Mouse (Mus musculus) heart, embryonic 11.5 days (tissue): ENCODE results near the gene Rfx8. TPM values are rescaled to one million over a fixed set of nuclear protein-coding genes. Genes with fewer than 3 reads are reported as not detected.

ENCODE experiments used
- ATAC-seq: fragments of 200-750 bp; cut with Nextera tagmentation; replicated peaks from 2 replicates; pipeline ENCODE4 v1.8.0; 2017; ENCODE audit warnings: moderate library complexity; ENCODE audit not compliant: insufficient number of reproducible peaks, low FRiP score, low TSS enrichment
- H3K27ac ChIP-seq: fragments of 300-500 bp; sonication (generic); 2 replicates; pipeline ENCODE4 v1.5.1; 2014; ENCODE audit warnings: mild to moderate bottlenecking, low read depth, low read length
- H3K27me3 ChIP-seq: fragments of 300-500 bp; sonication (generic); 2 replicates; pipeline ENCODE4 v1.6.1; 2014; ENCODE audit warnings: mild to moderate bottlenecking, low read length, mixed read lengths; ENCODE audit not compliant: control insufficient read depth, insufficient read depth
- H3K36me3 ChIP-seq: fragments of 300-500 bp; sonication (generic); 2 replicates; pipeline ENCODE4 v1.6.1; 2014; ENCODE audit warnings: mild to moderate bottlenecking, low read length, moderate library complexity, mixed read lengths; ENCODE audit not compliant: control insufficient read depth, insufficient read depth
- H3K4me1 ChIP-seq: fragments of 300-500 bp; sonication (generic); 2 replicates; pipeline ENCODE4 v1.6.1; 2014; ENCODE audit warnings: low read length; ENCODE audit not compliant: control insufficient read depth, insufficient read depth
- H3K4me2 ChIP-seq: fragments of 300-500 bp; sonication (generic); 2 replicates; pipeline ENCODE4 v1.6.1; 2014; ENCODE audit warnings: mild to moderate bottlenecking, moderate library complexity
- H3K4me3 ChIP-seq: fragments of 300-500 bp; sonication (generic); 2 replicates; pipeline ENCODE4 v1.5.1; 2014; ENCODE audit warnings: low read depth, low read length
- H3K9ac ChIP-seq: fragments of 300-500 bp; sonication (generic); 2 replicates; pipeline ENCODE4 v1.6.1; 2014; ENCODE audit warnings: mild to moderate bottlenecking, low read depth, low read length, moderate library complexity
- H3K9me3 ChIP-seq: fragments of 300-500 bp; sonication (generic); replicated peaks from 2 replicates; pipeline ENCODE4 v1.6.1; 2016; ENCODE audit warnings: low read length; ENCODE audit not compliant: control insufficient read depth
- WGBS: fragments of 180-500 bp; shearing (Covaris S2); extraction: QIAGEN DNeasy Blood & Tissue Kit; methylation state at CpG from one replicate; pipeline ENCODE4 v1.1.7; 2014; ENCODE audit not compliant: insufficient replicate concordance; 5-methylcytosine and 5-hydroxymethylcytosine counted together
- polyA plus RNA-seq: library from polyadenylated mRNA; unstranded; fragments of >200 nt; fragmentation: Nextera tagmentation; extraction: Ambion mirVana; gene quantifications from 2 replicates; pipeline ENCODE4 v1.2.1, GENCODE M21; 2014

Gene Rfx8
- polyA plus RNA-seq: 0.74 and 1.5 TPM in 2 replicates

DNA sequence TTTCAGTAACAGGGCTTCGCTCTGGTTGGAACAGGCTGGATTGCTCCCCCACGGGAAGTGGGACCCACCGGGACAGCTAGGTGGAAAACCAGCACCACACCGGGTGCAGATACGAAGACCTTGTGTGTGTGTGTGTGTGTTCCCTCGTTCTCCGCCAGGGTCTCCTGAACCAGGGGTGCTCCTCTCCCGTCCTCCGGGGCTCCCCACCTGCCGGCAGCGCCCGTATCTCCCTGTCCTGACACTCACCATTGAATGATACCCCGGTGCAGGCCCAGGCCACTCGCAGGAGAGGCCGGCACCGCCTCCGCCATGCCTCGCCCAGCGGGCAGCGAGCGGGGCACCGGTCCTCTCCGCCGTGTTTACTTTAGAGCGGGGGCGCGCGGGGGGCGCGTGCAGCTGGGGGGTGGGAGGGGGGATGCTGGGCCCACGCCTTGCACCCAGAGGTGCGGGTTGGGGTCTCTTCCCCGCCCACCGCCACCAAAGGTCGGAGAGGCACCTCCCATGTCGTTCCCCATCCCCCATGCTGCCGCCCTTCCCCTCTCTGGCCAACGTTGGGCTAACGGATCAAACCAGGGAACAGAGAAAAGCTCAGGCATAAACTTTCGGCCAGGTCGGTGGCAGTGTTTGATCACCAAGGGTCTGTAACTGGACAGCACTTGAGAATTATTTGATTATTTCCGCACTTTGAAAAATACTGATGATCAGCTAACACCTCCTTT is at the start of gene Rfx8:
TSS of gene Rfx8 (minus strand) at position 366 of the 719 bp plus-strand sequence.
- Histone ChIP-seq H3K4me3 (peak within 1 kb of the TSS; percentile 60), H3K4me1 (peaks cover 18% of the 10 kb centered on the region), H3K36me3 (no peaks in the 10 kb centered on the region), H3K9me3 (no peaks in the 10 kb centered on the region), H3K4me2 (peak within 1 kb of the TSS; percentile 92), H3K27ac (peak within 1 kb of the TSS; percentile 68), H3K9ac (peak within 1 kb of the TSS; percentile 85), H3K27me3 (no peaks in the 10 kb centered on the region)
- WGBS: 2% methylated on average over 42 of the region's 42 CpGs
- ATAC-seq: peak; percentile 52; the same call in 1 of the 2 replicates

DNA sequence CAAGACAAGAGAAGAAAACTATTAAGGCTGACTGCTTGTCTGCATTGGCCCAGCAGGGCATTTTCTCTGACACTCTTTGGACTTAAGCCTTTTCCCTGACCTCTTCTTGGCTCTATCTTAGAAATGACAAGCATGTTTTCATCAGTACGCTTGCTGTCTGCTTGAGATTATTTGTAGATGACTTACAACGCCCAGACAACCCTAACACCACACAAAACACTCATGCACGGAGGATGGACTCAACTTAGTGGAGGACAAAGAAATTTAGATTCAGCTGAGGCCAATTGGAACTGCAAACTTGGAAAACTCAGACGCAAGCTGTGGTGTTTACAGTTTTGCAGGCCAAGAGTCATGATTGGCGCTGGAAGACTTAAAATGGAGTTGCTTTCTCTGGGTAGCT is 49.6 kb upstream of the Rfx8 start:
- Histone ChIP-seq H3K4me3 (no peak overlapping the region), H3K4me1 (peaks cover 10% of the 10 kb centered on the region), H3K4me2 (no peak overlapping the region), H3K27me3 (no peaks in the 10 kb centered on the region), H3K27ac (no peak overlapping the region), H3K9ac (no peak overlapping the region), H3K36me3 (no peaks in the 10 kb centered on the region), H3K9me3 (no peaks in the 10 kb centered on the region)
- 58% methylated on average over 5 of the region's 5 CpGs for WGBS
- ATAC-seq: no peak

DNA sequence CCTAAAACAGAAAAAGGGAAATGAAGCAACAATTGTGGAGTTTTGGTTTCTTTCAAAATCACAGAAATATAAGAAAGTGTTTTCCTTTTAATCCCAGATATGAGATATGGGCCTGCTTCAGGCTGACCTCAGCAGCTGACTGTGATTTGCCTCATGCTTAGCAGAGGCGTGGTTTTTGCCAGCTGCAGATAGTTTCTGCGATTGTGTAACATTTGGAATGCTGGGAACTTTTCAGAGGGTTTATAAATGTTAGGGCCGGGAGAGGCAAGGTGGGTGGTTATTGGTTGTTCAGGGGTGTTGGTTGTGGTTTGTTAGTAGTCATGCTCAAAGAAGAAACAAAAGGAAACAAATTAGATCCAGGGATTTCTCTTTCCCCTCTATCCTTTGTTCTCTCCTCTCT is 47.2 kb upstream of the Rfx8 start:
- Histone ChIP-seq H3K4me1 (peaks cover 10% of the 10 kb centered on the region), H3K9me3 (no peaks in the 10 kb centered on the region), H3K4me2 (no peak overlapping the region), H3K4me3 (no peak overlapping the region), H3K27me3 (no peaks in the 10 kb centered on the region), H3K27ac (no peak overlapping the region), H3K36me3 (no peaks in the 10 kb centered on the region), H3K9ac (no peak overlapping the region)
- WGBS: 76% methylated on average over 3 of the region's 3 CpGs
- ATAC-seq: no peak

DNA sequence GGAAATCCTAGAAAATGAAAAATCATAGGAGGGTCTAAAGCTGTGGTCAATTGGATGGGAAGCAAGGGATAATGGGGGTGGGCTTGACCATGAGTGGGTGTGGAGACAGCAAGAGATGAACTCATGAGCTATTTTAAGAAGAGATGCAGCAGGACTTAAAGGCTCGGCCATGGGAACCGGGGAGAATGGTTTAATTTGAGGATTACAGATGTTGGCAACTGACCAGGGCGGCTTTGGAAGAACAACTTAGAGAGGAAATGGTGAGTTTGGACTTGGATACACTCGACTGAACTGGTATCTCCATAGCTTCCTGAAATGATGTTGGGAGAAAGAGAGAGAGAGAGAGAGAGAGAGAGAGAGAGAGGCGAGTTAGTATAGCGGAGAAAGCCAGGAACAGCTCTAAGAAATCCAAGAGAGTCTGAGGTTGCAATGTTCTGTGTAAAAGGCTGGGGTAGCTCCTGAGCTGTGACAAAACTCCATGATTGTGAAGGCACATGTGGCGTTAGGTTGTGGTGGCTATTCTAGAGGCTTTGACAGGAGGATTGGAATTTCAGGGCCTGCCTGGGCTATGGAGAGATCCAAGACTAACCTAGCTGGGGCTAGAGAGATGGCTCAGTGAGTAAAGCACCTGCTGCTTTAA is 45.2 kb upstream of the Rfx8 start:
- ATAC-seq: no peak
- H3K36me3 ChIP-seq: no peaks in the 10 kb centered on the region
- no peak overlapping the region for H3K27ac ChIP-seq
- H3K4me2 ChIP-seq: no peak overlapping the region
- WGBS: 61% methylated on average over 7 of the region's 7 CpGs
- no peak overlapping the region for H3K4me3 ChIP-seq
- H3K4me1 ChIP-seq: peaks cover 10% of the 10 kb centered on the region
- no peaks in the 10 kb centered on the region for H3K27me3 ChIP-seq
- no peak overlapping the region for H3K9ac ChIP-seq
- H3K9me3 ChIP-seq: no peaks in the 10 kb centered on the region

DNA sequence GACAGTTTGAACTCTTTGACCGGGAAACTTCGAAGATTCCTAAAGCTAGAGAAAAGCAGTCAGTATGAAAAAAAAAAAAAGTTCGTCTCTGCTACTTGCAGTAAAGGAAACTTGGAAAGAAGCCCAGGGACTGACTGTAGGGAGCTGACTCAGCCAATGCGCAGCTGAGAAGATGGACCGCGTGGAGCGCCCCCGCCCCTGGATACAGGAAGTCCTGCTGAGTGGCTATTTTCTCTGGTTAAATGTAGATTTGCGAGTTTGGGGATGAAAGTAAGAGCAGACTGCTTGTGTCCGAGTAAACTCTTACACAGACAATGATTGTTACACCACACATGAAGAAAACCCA is 41.2 kb upstream of the Rfx8 start:
- WGBS: 5% methylated on average over 10 of the region's 10 CpGs
- ATAC-seq: peak; percentile 49; the same call in 1 of the 2 replicates
- H3K36me3 ChIP-seq: no peaks in the 10 kb centered on the region
- H3K4me2 ChIP-seq: peak overlapping the region; percentile 71
- H3K27me3 ChIP-seq: no peaks in the 10 kb centered on the region
- H3K27ac ChIP-seq: peak overlapping the region; percentile 88
- H3K9ac ChIP-seq: peak overlapping the region; percentile 56
- H3K4me1 ChIP-seq: peaks cover 29% of the 10 kb centered on the region
- H3K4me3 ChIP-seq: peak overlapping the region; percentile 37
- no peaks in the 10 kb centered on the region for H3K9me3 ChIP-seq

DNA sequence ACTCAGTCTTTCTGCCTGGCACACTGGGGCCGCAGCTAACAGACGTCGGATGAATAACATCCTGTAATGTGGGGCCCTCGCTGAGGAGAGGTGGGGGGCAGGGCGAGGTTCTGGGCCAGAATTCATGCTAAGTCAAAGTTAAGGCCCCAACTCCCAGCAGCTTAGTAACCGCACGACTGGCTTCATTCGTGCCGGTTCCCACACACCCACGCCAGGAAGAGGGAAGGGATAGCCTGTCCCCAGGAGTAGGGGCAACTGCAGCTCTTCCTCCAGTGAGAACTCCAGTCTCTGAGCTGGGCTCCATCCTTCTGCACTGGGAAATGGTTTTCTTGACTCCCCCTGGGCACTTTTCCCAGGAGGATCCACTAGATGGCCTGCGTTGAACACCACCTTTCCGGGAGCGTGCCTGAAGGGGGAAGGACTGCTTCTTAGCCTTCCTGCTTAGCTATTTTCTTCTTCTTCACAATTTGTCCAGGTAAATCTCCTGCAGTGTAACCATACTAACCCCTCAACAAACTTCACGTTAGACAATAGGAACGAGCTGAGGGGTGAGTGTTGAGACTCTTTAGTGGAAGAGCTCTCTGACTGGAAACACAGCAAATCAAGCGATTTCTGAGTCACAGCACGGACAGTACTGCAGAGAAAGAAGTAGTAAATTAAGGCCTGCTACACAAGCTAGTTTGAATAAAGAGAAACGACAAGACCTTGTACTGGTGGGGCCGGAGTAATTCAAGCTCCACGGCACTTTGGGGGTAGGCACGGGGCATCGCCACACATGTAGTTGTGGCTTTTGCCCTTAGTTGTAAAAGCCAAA is 40.6 kb upstream of the Rfx8 start:
- Histone ChIP-seq H3K4me3 (peak overlapping the region; percentile 37), H3K27ac (peak overlapping the region; percentile 88), H3K9ac (peak overlapping the region; percentile 56), H3K27me3 (no peaks in the 10 kb centered on the region), H3K4me1 (peaks cover 29% of the 10 kb centered on the region), H3K9me3 (no peaks in the 10 kb centered on the region), H3K36me3 (no peaks in the 10 kb centered on the region), H3K4me2 (peak overlapping the region; percentile 71)
- 7% methylated on average over 22 of the region's 22 CpGs for WGBS
- ATAC-seq: no peak

DNA sequence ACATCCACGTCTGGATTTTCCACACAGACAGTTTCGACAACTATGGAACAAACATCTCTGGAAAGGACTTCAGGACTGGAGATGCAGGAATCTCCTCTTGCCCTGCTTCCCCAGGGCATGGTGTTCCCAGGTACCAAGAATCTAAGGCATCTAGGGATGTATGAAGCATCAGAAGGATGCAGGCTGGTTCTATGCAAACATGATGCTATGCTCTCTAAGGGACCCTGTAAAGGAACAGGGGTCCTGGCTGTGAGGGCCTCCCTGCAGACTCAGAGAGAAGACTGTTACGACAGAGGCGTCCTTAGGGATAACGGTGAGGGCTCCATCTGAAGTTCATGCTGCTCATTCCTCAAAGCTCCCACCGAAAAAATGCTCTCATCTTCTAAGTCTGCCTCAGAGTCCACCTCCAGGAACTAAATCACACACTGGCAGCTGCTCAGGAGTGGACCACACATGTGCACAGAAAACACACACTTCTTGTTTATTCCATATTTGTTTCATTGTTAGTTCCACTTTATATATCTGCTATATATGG is 39.5 kb upstream of the Rfx8 start:
- Histone ChIP-seq H3K9ac (no peak overlapping the region), H3K27ac (no peak overlapping the region), H3K4me1 (peaks cover 25% of the 10 kb centered on the region), H3K27me3 (no peaks in the 10 kb centered on the region), H3K9me3 (no peaks in the 10 kb centered on the region), H3K36me3 (no peaks in the 10 kb centered on the region), H3K4me3 (no peak overlapping the region), H3K4me2 (no peak overlapping the region)
- 74% methylated on average over 6 of the region's 6 CpGs for WGBS
- no peak for ATAC-seq
